ENCODE assay signal across 12 mouse cellular contexts in the genomic region with DNA sequence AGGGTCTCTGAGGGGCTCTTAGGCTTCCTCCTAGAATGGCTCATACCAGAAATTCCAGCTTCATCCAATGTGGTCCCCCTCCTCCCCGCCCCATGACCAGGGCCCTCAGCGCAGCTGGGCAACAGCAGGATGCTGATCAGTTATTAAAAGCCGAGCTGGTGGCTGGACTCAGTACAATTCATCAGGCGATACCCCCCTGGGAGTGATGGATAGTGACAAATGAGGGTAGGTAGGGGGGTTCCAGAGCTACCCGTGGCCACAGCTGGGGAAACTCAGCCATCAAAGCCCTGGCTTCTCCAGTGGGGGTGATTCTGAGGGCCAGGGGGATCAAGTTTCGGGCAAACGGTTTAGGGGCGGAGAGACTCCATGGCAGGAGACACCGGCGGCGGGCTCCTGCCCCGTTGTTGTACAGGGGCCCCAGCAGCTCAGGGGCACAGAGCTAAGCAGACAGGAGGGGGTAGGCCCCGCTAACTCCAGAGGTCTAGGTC. TPM values are rescaled to one million over a fixed set of nuclear protein-coding genes. Genes with fewer than 3 reads are reported as not detected.
DNase-seq lines count a peak whose midpoint lies in the region; ATAC-seq lines count a peak whose summit lies in the region.
"Had no signal": no experiment of that assay in that cellular context is flagged by ENCODE, and none has a peak within 500 bp of the region (broad histone marks: within the 10 kb centered on the region; RNA-seq: fewer than 3 reads in every experiment).

No protein-coding gene starts in this region.

- no peak for ATAC-seq in forebrain, embryonic 16.5 days
- peak; percentile 44 for ATAC-seq in kidney, embryonic 16.5 days (ENCODE audit: low FRiP score, low TSS enrichment)
- 0 out of 2 replicates have a peak, but pooled peaks have one; percentile 23 for ATAC-seq in neural tube, embryonic 12.5 days (ENCODE audit: low FRiP score, low read depth)

- no peaks in the 10 kb centered on the region for H3K9me3 ChIP-seq in forebrain, embryonic 10.5 days
- H3K9me3 ChIP-seq in forebrain, embryonic 16.5 days (ENCODE audit: control insufficient read depth, low read length): no peaks in the 10 kb centered on the region
- no peaks in the 10 kb centered on the region for H3K9me3 ChIP-seq in kidney, embryonic 16.5 days (ENCODE audit: low read length)
- no peaks in the 10 kb centered on the region for H3K9me3 ChIP-seq in neural tube, embryonic 12.5 days
- H3K9me3 ChIP-seq: liver, embryonic 15.5 days had no signal

- H3K27me3 ChIP-seq in forebrain, embryonic 10.5 days (ENCODE audit: poor library complexity, severe bottlenecking): peaks cover 52% of the 10 kb centered on the region
- no peaks in the 10 kb centered on the region for H3K27me3 ChIP-seq in forebrain, embryonic 16.5 days (replicated peaks; ENCODE audit: control insufficient read depth, insufficient read depth, low read length)
- H3K27me3 ChIP-seq in kidney, embryonic 16.5 days (ENCODE audit: insufficient read depth, low read length): 0 out of 2 replicates have a peak, but pooled peaks cover 5% of the 10 kb centered on the region
- peaks cover 50% of the 10 kb centered on the region for H3K27me3 ChIP-seq in neural tube, embryonic 12.5 days (replicated peaks)

- peak overlapping the region; percentile 40 for H3K4me3 ChIP-seq in forebrain, embryonic 10.5 days
- H3K4me3 ChIP-seq in forebrain, embryonic 16.5 days (replicated peaks; ENCODE audit: low read length): no peak overlapping the region
- peak overlapping the region; percentile 13 for H3K4me3 ChIP-seq in kidney, embryonic 16.5 days (ENCODE audit: low read length)
- no peak overlapping the region for H3K4me3 ChIP-seq in neural tube, embryonic 12.5 days
- H3K4me3 ChIP-seq: liver, embryonic 15.5 days had no signal

- 3% methylated on average over 13 of the region's 13 CpGs for WGBS in forebrain, embryonic 10.5 days
- 11% methylated on average over 13 of the region's 13 CpGs for WGBS in forebrain, embryonic 16.5 days
- 3% methylated on average over 13 of the region's 13 CpGs for WGBS in kidney, embryonic 16.5 days
- WGBS in neural tube, embryonic 12.5 days: 2% methylated on average over 13 of the region's 13 CpGs

- peak overlapping the region; percentile 90 for H3K27ac ChIP-seq in forebrain, embryonic 10.5 days
- no peak overlapping the region for H3K27ac ChIP-seq in forebrain, embryonic 16.5 days (ENCODE audit: low read length)
- H3K27ac ChIP-seq in kidney, embryonic 16.5 days (ENCODE audit: low read length): peak overlapping the region; percentile 77
- no peak overlapping the region for H3K27ac ChIP-seq in neural tube, embryonic 12.5 days
- H3K27ac ChIP-seq: liver, embryonic 15.5 days had no signal

- peak; percentile 61 for DNase-seq in forebrain, embryonic 10.5 days (ENCODE audit: extremely low spot score, low spot score)
- DNase-seq in kidney, adult 11 months: no peak
- peak; percentile 91 for DNase-seq in forelimb bud, embryonic 11.5 days (ENCODE audit: low read depth, low spot score)
- DNase-seq in thymus, postnatal 10 days (ENCODE audit: low spot score in 2 of 2): no peak
- no peak for DNase-seq in urinary bladder, adult 18-20 months (ENCODE audit: low spot score in 2 of 2)
- DNase-seq: adrenal gland, adult 8-10 months; cerebellum, adult 11-12 months; heart, postnatal 4 days had no signal

- H3K9ac ChIP-seq in forebrain, embryonic 16.5 days (replicated peaks; ENCODE audit: low read depth, low read length): no peak overlapping the region
- H3K9ac ChIP-seq in kidney, embryonic 16.5 days (replicated peaks; ENCODE audit: low read length): peak overlapping the region; percentile 24; the same call in 1 of the 2 replicates
- 0 out of 2 replicates have a peak overlapping the region, but pooled peaks have one; percentile 35 for H3K9ac ChIP-seq in neural tube, embryonic 12.5 days
- H3K9ac ChIP-seq: liver, embryonic 15.5 days had no signal

- peaks cover 96% of the 10 kb centered on the region for H3K4me1 ChIP-seq in forebrain, embryonic 10.5 days
- H3K4me1 ChIP-seq in forebrain, embryonic 16.5 days (replicated peaks; ENCODE audit: control insufficient read depth, insufficient read depth, low read length): peaks cover 12% of the 10 kb centered on the region
- peaks cover 75% of the 10 kb centered on the region for H3K4me1 ChIP-seq in kidney, embryonic 16.5 days (ENCODE audit: insufficient read depth, low read length)
- peaks cover 39% of the 10 kb centered on the region for H3K4me1 ChIP-seq in neural tube, embryonic 12.5 days
- H3K4me1 ChIP-seq: liver, embryonic 15.5 days had no signal

- H3K36me3 ChIP-seq in forebrain, embryonic 10.5 days (replicated peaks): no peaks in the 10 kb centered on the region
- no peaks in the 10 kb centered on the region for H3K36me3 ChIP-seq in forebrain, embryonic 16.5 days (ENCODE audit: control insufficient read depth, insufficient read depth)
- no peaks in the 10 kb centered on the region for H3K36me3 ChIP-seq in kidney, embryonic 16.5 days (ENCODE audit: insufficient read depth, low read length)
- H3K36me3 ChIP-seq in neural tube, embryonic 12.5 days: no peaks in the 10 kb centered on the region
- H3K36me3 ChIP-seq: liver, embryonic 15.5 days had no signal

- no peak overlapping the region for H3K4me2 ChIP-seq in forebrain, embryonic 16.5 days (ENCODE audit: low read length)
- H3K4me2 ChIP-seq in kidney, embryonic 16.5 days (replicated peaks; ENCODE audit: low read depth, low read length): peak overlapping the region; percentile 40
- peak overlapping the region; percentile 37 for H3K4me2 ChIP-seq in neural tube, embryonic 12.5 days (replicated peaks)
- H3K4me2 ChIP-seq: liver, embryonic 15.5 days had no signal

RNA-seq across cellular contexts. Expression of gene Ccdc33, which starts 10.3 kb away (rescaled TPM):
- polyA plus RNA-seq in forebrain, embryonic 10.5 days (2016; fragmentation: Nextera tagmentation; extraction: Ambion mirVana): 0.36 and 0.90 TPM in 2 replicates
- 0.51 and 0.79 TPM in 2 replicates for polyA plus RNA-seq in forebrain, embryonic 16.5 days (2015; fragmentation: Nextera tagmentation; extraction: Ambion mirVana)
- 0.13 and 0.21 TPM in 2 replicates for polyA plus RNA-seq in kidney, embryonic 16.5 days (2015; fragmentation: Nextera tagmentation; extraction: Ambion mirVana)
- polyA plus RNA-seq in neural tube, embryonic 12.5 days (2016; fragmentation: Nextera tagmentation; extraction: Ambion mirVana): 0.70 and 1.3 TPM in 2 replicates
- polyA plus RNA-seq: liver, embryonic 15.5 days had no signal

Comparison
In these comparisons a context has a peak if more than half of its experiments do, and no peak if none do; other contexts are left out.
1. H3K27ac ChIP-seq: peak in forebrain, embryonic 10.5 days (single experiment) and kidney, embryonic 16.5 days (single experiment); none in forebrain, embryonic 16.5 days (single experiment) and neural tube, embryonic 12.5 days (single experiment).
2. H3K4me3 ChIP-seq: peak in forebrain, embryonic 10.5 days (single experiment) and kidney, embryonic 16.5 days (single experiment); none in forebrain, embryonic 16.5 days (single experiment) and neural tube, embryonic 12.5 days (single experiment).
3. DNase-seq: peak in forebrain, embryonic 10.5 days (single experiment) and forelimb bud, embryonic 11.5 days (single experiment); none in kidney, adult 11 months (single experiment), thymus, postnatal 10 days (0 of 2) and urinary bladder, adult 18-20 months (0 of 2).